ENCODE assay signal across 8 mouse cellular contexts in the genomic region with DNA sequence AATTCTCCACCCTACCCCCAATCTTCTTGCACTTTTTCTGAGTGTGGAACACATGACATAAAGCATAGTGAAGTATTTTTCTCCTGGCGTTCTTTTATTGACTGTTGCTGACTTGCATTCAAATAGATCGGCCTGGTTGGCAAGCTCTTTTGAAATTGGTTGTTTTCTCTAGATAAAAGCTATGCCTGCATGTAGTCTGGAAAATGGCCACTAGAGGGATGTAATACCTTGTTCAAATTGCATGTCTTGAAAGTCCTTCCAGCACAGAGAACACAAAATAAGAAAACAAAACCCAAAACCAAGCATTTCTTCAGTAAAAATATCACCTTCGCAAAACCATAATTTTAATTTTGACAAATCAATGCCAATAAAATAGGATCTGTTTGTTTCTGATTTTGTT.
DNase-seq lines count a peak whose midpoint lies in the region; TF ChIP-seq lines count a peak whose summit lies in the region.

No protein-coding gene starts in this region.

- 36% methylated on average over 3 of the region's 3 CpGs for WGBS in heart, adult 2 months
- WGBS in heart, embryonic 10.5 days: 52% methylated on average over 3 of the region's 3 CpGs

- no peaks in the 10 kb centered on the region; the same call in 1 of the 2 replicates for H3K79me2 ChIP-seq in heart, adult 2 months (replicated peaks; ENCODE audit: control insufficient read depth, insufficient read depth, low read length)

- H3K9me3 ChIP-seq in heart, embryonic 10.5 days: no peaks in the 10 kb centered on the region

- no peaks in the 10 kb centered on the region for H3K27me3 ChIP-seq in heart, adult 2 months (ENCODE audit: control insufficient read depth, insufficient read depth, low read length)
- H3K27me3 ChIP-seq in heart, embryonic 10.5 days (ENCODE audit: insufficient read depth, poor library complexity, severe bottlenecking): no peaks in the 10 kb centered on the region

- no peak overlapping the region for H3K4me3 ChIP-seq in heart, adult 2 months
- H3K4me3 ChIP-seq in heart, embryonic 10.5 days: no peak overlapping the region

- H3K9ac ChIP-seq in heart, adult 2 months (ENCODE audit: low read depth, low read length): no peak overlapping the region

- TF ChIP-seq CTCF in heart, adult 2 months (IDR thresholded peaks at IDR 0.05): peak; percentile 84

- TF ChIP-seq EP300 in heart, adult 2 months (IDR thresholded peaks at IDR 0.05; ENCODE audit: insufficient read depth, low read depth, low read length): no peak

- H3K36me3 ChIP-seq in heart, adult 2 months (ENCODE audit: control insufficient read depth, insufficient read depth, low read length): no peaks in the 10 kb centered on the region
- peaks cover 51% of the 10 kb centered on the region for H3K36me3 ChIP-seq in heart, embryonic 10.5 days

- H3K4me1 ChIP-seq in heart, adult 2 months (ENCODE audit: control insufficient read depth, insufficient read depth, low read length): no peaks in the 10 kb centered on the region
- peaks cover 9% of the 10 kb centered on the region; the same call in 1 of the 2 replicates for H3K4me1 ChIP-seq in heart, embryonic 10.5 days

- intact Hi-C loops in heart, adult 2 months (cut with DNase I): loop anchor here (10.0 kb wide), 2 partner anchors 143 to 283 kb away; no protein-coding TSS in a partner anchor
- intact Hi-C loops in left cerebral cortex, postnatal 10 days (cut with DNase I): loop anchor here (5.0 to 10.0 kb wide), 3 partner anchors 143 to 643 kb away; no protein-coding TSS in a partner anchor

- no peak overlapping the region for H3K27ac ChIP-seq in heart, adult 2 months
- no peak overlapping the region for H3K27ac ChIP-seq in heart, embryonic 10.5 days

- no peak for DNase-seq in heart, adult 2 months
- no peak for DNase-seq in heart, embryonic 10.5 days (ENCODE audit: low spot score)
- peak; percentile 53 for DNase-seq in testis, postnatal 10 days (ENCODE audit: low spot score)
- DNase-seq in testis, postnatal 14 days (ENCODE audit: low spot score): no peak
- DNase-seq in cerebellum, adult 9-11 months: peak; percentile 19
- peak; percentile 34 to 72 for DNase-seq in left cerebral cortex, postnatal 10 days (ENCODE audit: extremely low spot score in 1 of 2, low spot score in 2 of 2)
- peak; percentile 23 for DNase-seq in right cerebral cortex, postnatal 4 days
- DNase-seq in spleen, adult 18-20 months: no peak

- TF ChIP-seq POLR2A in heart, adult 2 months (IDR thresholded peaks at IDR 0.05; ENCODE audit: insufficient read depth, low read depth, low read length): no peak

Comparison
In these comparisons a context has a peak if more than half of its experiments do, and no peak if none do; other contexts are left out.
1. DNase-seq: peak in testis, postnatal 10 days (single experiment), cerebellum, adult 9-11 months (single experiment), left cerebral cortex, postnatal 10 days (2 of 2) and right cerebral cortex, postnatal 4 days (single experiment); none in heart, adult 2 months (0 of 2), heart, embryonic 10.5 days (single experiment), testis, postnatal 14 days (single experiment) and spleen, adult 18-20 months (0 of 2).